Mouse (Mus musculus): ENCODE data around the gene Ddi2.

Gene Ddi2

GRCm38 (mm10) chr4:141738015-141738414 is 14.8 kb upstream of the Ddi2 start:
- DNase-seq: no peak

GRCm38 (mm10) chr4:141736856-141737255 is 13.6 kb upstream of the Ddi2 start:
- DNase-seq: no peak

GRCm38 (mm10) chr4:141735206-141735560 is 12.0 kb upstream of the Ddi2 start:
- no peak for DNase-seq

- DNase-seq: peak; percentile 95
Measured at GRCm38 (mm10) chr4:141734446-141735205, 11.4 kb upstream of the Ddi2 start.

GRCm38 (mm10) chr4:141731766-141732165 is 8.5 kb upstream of the Ddi2 start:
- DNase-seq: no peak

- no peak for DNase-seq
Measured at GRCm38 (mm10) chr4:141730401-141730800, 7.2 kb upstream of the Ddi2 start.

- DNase-seq: no peak
Measured at GRCm38 (mm10) chr4:141729266-141729665, 6.0 kb upstream of the Ddi2 start.

- no peak for DNase-seq
Measured at GRCm38 (mm10) chr4:141725738-141726137, 2.5 kb upstream of the Ddi2 start.

- no peak for DNase-seq
Measured at GRCm38 (mm10) chr4:141725277-141725676, 2.1 kb upstream of the Ddi2 start.

- DNase-seq: no peak
Measured at GRCm38 (mm10) chr4:141724594-141724993, 1.4 kb upstream of the Ddi2 start.

- DNase-seq: no peak
Measured at GRCm38 (mm10) chr4:141723673-141724068, 452 bp upstream of the Ddi2 start.

- DNase-seq: no peak
Measured at GRCm38 (mm10) chr4:141721961-141722360, 1.3 kb downstream of the Ddi2 start.

GRCm38 (mm10) chr4:141720761-141721523 is 2.3 kb downstream of the Ddi2 start:
- no peak for DNase-seq

- no peak for DNase-seq
Measured at GRCm38 (mm10) chr4:141719304-141719703, 3.9 kb downstream of the Ddi2 start.

- no peak for DNase-seq
Measured at GRCm38 (mm10) chr4:141717633-141718032, 5.6 kb downstream of the Ddi2 start.

- DNase-seq: no peak
Measured at GRCm38 (mm10) chr4:141715027-141715426, 8.2 kb downstream of the Ddi2 start.

GRCm38 (mm10) chr4:141713598-141714142 is 9.5 kb downstream of the Ddi2 start:
- DNase-seq: no peak

- DNase-seq: no peak
Measured at GRCm38 (mm10) chr4:141711250-141711649, 12.0 kb downstream of the Ddi2 start.

- no peak for DNase-seq
Measured at GRCm38 (mm10) chr4:141708971-141709370, 14.2 kb downstream of the Ddi2 start.

GRCm38 (mm10) chr4:141708005-141708404 is 15.2 kb downstream of the Ddi2 start:
- DNase-seq: peak; percentile 18

GRCm38 (mm10) chr4:141705331-141705730 is 17.9 kb downstream of the Ddi2 start:
- DNase-seq: peak; percentile 95

GRCm38 (mm10) chr4:141704625-141705024 is 18.6 kb downstream of the Ddi2 start:
- no peak for DNase-seq

- no peak for DNase-seq
Measured at GRCm38 (mm10) chr4:141694719-141695118, 28.5 kb downstream of the Ddi2 start.

- no peak for DNase-seq
Measured at GRCm38 (mm10) chr4:141688505-141688904, 34.7 kb downstream of the Ddi2 start.
